Mouse (Mus musculus): Measurements from ENCODE around the gene Vasp.

GRCm38 (mm10) chr7:19309278-19309883 is 37.8 kb upstream of the Vasp start:
- TF ChIP-seq CTCF (IDR thresholded peaks at IDR 0.05; ENCODE audit: extremely low read depth, insufficient read length, insufficient replicate concordance, low read depth, low read length) (no peak), POLR2A (IDR thresholded peaks at IDR 0.05; ENCODE audit: low read depth, low read length) (no peak)

All from small intestine, adult 2 months (tissue).